Mouse (Mus musculus): ENCODE data around the gene Vmn1r120. TPM values are rescaled to one million over a fixed set of nuclear protein-coding genes. Genes with fewer than 3 reads are reported as not detected.
"Not testable (repeated sequence)": the region's sequence is repeated elsewhere in the genome, so short reads cannot be mapped to it uniquely, and the experiment has no call there.

Vmn1r120 gene
- not detected in 2 replicates for polyA plus RNA-seq (2016; fragmentation: Nextera tagmentation; extraction: Ambion mirVana)

DNA sequence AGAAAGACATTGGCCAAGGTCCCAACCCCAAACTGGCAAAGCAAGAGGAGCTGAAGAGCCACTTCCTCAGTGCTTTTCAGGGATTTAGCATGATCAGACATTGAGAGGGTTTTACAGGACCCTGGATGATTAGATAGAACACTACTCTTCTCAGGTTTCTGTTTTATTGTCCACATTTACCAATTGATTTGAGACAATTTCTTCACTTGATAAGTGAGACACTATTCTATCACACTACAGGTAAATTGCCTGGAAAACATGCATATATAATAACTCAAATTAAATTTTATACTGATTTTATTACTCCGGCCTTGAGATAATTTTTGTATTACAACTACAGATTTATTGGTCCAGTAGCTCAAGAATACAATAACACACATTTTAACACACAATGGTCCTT, at the start of gene Vmn1r120:
Gene Vmn1r120 (minus strand): TSS at position 101 of the 400 bp plus-strand sequence.
- WGBS = 76% methylated on average over 1 of the region's 1 CpGs

DNA sequence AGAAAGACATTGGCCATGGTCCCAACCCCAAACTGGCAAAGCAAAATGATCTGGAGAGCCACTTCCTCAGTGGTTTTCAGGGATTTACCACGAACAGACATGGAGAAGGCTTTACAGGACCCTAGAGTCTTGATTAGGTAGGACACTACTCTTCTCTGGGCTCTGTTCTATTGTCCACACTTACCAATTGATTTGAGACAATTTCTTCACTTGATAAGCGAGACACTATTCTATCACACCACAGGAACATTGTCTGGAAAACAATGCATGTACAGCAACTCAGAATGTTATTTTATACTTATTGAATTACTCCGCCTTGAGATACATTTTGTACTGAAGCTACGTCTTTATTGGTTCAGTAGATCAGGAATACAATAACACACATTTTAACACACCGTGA, 44.8 kb upstream of the Vmn1r120 start, which contains the start of gene Vmn1r121:
Gene Vmn1r121 (minus strand): TSS at position 101 of the 400 bp plus-strand sequence.
- H3K36me3 ChIP-seq (replicated peaks); H3K9me3 ChIP-seq; H3K27ac ChIP-seq (replicated peaks); H3K4me3 ChIP-seq; DNase-seq (ENCODE audit: low spot score); H3K27me3 ChIP-seq (replicated peaks; ENCODE audit: low read depth, poor library complexity, severe bottlenecking); H3K4me1 ChIP-seq: not testable (repeated sequence)
- WGBS = 77% methylated on average over 5 of the region's 5 CpGs

More for the DNA sequence above, at the start of gene Vmn1r120:
- not testable (repeated sequence) for DNase-seq (ENCODE audit: low spot score); H3K4me1 ChIP-seq; H3K27me3 ChIP-seq (replicated peaks; ENCODE audit: low read depth, poor library complexity, severe bottlenecking); H3K4me3 ChIP-seq; H3K27ac ChIP-seq (replicated peaks); H3K9me3 ChIP-seq; H3K36me3 ChIP-seq (replicated peaks)

- not testable (repeated sequence) for H3K27me3 ChIP-seq (replicated peaks; ENCODE audit: low read depth, poor library complexity, severe bottlenecking); H3K4me3 ChIP-seq; DNase-seq (ENCODE audit: low spot score); H3K9me3 ChIP-seq; H3K27ac ChIP-seq (replicated peaks); H3K4me1 ChIP-seq; H3K36me3 ChIP-seq (replicated peaks)
- no CpG with 5 or more reads among the region's 2 CpGs for WGBS
Observed at GRCm38 (mm10) chr7:21012355-21012754, 41.2 kb downstream of the Vmn1r120 start, which contains the start of gene Vmn1r119. TSS of gene Vmn1r119 (minus strand) at chr7:21012455.

Other genes starting within 250 kb of the Vmn1r120 start
- not detected in 2 replicates for gene Vmn1r114, start 241.6 kb downstream of the Vmn1r120 start, polyA plus RNA-seq (2016; fragmentation: Nextera tagmentation; extraction: Ambion mirVana)
- not detected in 2 replicates for gene Vmn1r115, start 208.8 kb downstream of the Vmn1r120 start, polyA plus RNA-seq (2016; fragmentation: Nextera tagmentation; extraction: Ambion mirVana)
- gene Vmn1r116, start 181.5 kb downstream of the Vmn1r120 start, polyA plus RNA-seq (2016; fragmentation: Nextera tagmentation; extraction: Ambion mirVana) = not detected in 2 replicates
- not detected in 2 replicates for gene Vmn1r117, start 169.7 kb downstream of the Vmn1r120 start, polyA plus RNA-seq (2016; fragmentation: Nextera tagmentation; extraction: Ambion mirVana)
- gene Vmn1r118, start 141.4 kb downstream of the Vmn1r120 start, polyA plus RNA-seq (2016; fragmentation: Nextera tagmentation; extraction: Ambion mirVana) = not detected in 2 replicates
- gene Vmn1r119, start 41.3 kb downstream of the Vmn1r120 start, polyA plus RNA-seq (2016; fragmentation: Nextera tagmentation; extraction: Ambion mirVana) = not detected in 2 replicates
- not detected in 2 replicates for gene Vmn1r121, start 44.7 kb upstream of the Vmn1r120 start, polyA plus RNA-seq (2016; fragmentation: Nextera tagmentation; extraction: Ambion mirVana)
- not detected in 2 replicates for gene Vmn1r122, start 80.3 kb upstream of the Vmn1r120 start, polyA plus RNA-seq (2016; fragmentation: Nextera tagmentation; extraction: Ambion mirVana)
- not detected in 2 replicates for gene Vmn1r123, start 108.4 kb upstream of the Vmn1r120 start, polyA plus RNA-seq (2016; fragmentation: Nextera tagmentation; extraction: Ambion mirVana)
- gene Gm5157, start 136.6 kb upstream of the Vmn1r120 start, polyA plus RNA-seq (2016; fragmentation: Nextera tagmentation; extraction: Ambion mirVana) = not detected in 2 replicates
- not detected in 2 replicates for gene Vmn1r124, start 206.8 kb upstream of the Vmn1r120 start, polyA plus RNA-seq (2016; fragmentation: Nextera tagmentation; extraction: Ambion mirVana)
- not detected in 2 replicates for gene Vmn1r125, start 218.4 kb upstream of the Vmn1r120 start, polyA plus RNA-seq (2016; fragmentation: Nextera tagmentation; extraction: Ambion mirVana)
- not detected in 2 replicates for gene Vmn1r126, start 247.7 kb upstream of the Vmn1r120 start, polyA plus RNA-seq (2016; fragmentation: Nextera tagmentation; extraction: Ambion mirVana)

Measured in embryonic facial prominence, embryonic 10.5 days (tissue).